Mouse (Mus musculus): ENCODE measurements around the gene Tcp11.

DNA sequence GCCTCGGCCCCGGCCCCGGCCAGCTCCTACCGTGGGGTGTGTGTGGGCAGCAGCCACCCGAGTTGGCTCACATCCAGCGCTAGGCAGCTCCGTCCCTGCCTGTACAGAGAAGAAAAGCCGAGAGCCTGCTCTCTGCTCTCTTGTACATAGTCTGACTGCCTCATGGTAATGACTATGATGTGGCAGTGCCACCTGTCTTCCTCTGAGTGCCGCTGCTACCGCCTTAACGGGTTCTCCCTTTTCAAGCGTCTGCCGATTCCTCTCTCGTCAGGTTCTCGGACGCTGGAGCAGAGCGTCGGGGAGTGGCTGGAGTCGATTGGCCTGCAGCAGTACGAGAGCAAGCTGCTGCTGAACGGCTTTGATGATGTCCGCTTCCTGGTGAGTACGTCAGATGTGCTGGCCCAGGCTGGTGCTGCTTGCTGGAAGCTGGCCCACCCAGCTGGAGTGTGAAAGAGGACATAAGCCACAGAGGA, 38.1 kb downstream of the Tcp11 start:
- no peak for TF ChIP-seq EP300 (IDR thresholded peaks at IDR 0.05; ENCODE audit: insufficient read depth, low read depth, low read length)
- peak; percentile 23 for TF ChIP-seq CTCF (IDR thresholded peaks at IDR 0.05; ENCODE audit: low read depth, low read length)
- no peak for TF ChIP-seq POLR2A (IDR thresholded peaks at IDR 0.05; ENCODE audit: insufficient read depth, low read length)

Data from ES-Bruce4 (cell line).